Mouse (Mus musculus): ENCODE results near the gene Sgcg. TPM values are rescaled to one million over a fixed set of nuclear protein-coding genes. Genes with fewer than 3 reads are reported as not detected.
A peak's percentile ranks its signal among the peaks of the same experiment; 100 is the strongest.

Gene Sgcg
- total RNA-seq (2021), result 100 to 1,000 TPM; 145 to 172 TPM

DNA sequence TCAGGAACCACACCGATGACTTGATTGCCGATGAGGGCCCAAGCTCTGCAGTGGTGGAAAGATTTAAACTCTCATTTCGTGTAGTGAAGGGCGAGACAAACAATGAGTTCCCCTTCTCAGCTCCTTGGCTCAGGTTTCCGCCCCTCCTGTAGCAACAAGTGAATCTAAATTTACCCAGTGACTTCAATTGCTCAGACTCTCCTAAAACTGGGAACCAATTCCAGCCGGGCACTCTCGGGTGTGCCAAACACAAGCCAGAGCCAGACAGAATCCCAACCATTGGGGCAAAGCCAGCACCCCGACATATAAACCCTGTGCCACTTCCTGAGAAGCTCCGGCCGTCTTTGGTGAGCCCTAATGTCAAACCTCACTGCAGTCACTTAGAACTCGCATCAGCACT lies at the start of gene Sgcg:
TSS of gene Sgcg (minus strand) at position 139 of the 400 bp plus-strand sequence.
- peak; percentile 79 for DNase-seq

- no peak for DNase-seq
Observed at GRCm38 (mm10) chr14:61303969-61304609, 45.8 kb upstream of the Sgcg start.

GRCm38 (mm10) chr14:61302428-61302827 lies 44.1 kb upstream of the Sgcg start:
- DNase-seq, result no peak

DNA sequence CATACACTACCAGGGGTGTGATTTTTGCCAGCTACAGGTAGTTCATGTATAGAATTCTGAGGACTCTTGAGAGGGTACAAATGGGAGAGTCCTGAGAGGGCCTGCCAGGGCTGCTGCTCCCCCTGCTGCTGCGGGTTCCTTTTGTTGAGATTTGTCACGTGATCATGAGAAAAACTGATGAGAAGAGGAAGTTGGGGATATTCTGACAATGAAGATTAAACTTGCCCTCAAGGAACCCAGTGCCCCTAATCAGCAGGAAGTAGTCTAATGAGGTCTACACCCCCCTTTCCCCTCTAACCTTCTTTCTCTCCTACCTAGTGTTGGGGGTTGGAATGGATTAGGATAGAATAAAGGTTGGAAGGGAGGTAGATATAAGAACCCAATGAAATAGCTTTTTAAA lies 43.0 kb upstream of the Sgcg start:
- no peak for DNase-seq

DNA sequence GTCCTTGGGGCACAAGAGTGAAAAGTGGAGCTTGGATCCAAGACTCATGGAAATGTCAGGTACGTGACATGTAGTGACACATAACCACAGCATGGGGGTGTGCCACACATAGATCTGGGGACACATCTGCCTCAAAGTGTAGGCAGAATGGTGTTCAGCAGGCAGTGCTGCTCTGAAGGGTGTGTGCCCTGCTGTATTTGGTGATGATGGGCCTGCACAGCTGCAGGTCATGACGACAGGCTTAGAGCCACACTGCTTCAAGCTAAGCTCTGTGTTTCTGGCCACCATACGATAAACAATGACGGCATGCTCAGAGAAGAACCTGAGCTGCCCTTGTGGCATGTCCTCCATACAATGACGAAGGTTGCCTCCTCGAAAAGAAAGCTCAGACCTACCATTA lies 41.5 kb upstream of the Sgcg start:
- DNase-seq, result no peak

DNA sequence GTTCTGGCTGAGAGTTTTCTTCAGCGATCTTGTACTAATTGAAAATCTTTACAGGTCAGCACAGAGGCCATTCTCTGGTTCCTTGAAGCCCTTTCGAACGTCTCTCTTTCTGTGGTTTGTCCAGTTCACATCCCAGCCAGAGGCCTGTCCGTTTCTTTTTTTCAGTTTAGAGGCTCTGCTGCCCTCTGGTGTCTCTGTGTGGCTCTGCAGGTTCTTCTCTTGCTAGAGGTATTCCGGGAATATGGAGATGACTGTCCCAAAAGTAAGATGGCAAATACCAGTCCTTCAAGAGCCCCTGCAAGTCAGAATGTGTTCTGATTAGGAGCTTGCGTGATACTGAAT lies 36.4 kb upstream of the Sgcg start:
- DNase-seq, result peak; percentile 71

DNA sequence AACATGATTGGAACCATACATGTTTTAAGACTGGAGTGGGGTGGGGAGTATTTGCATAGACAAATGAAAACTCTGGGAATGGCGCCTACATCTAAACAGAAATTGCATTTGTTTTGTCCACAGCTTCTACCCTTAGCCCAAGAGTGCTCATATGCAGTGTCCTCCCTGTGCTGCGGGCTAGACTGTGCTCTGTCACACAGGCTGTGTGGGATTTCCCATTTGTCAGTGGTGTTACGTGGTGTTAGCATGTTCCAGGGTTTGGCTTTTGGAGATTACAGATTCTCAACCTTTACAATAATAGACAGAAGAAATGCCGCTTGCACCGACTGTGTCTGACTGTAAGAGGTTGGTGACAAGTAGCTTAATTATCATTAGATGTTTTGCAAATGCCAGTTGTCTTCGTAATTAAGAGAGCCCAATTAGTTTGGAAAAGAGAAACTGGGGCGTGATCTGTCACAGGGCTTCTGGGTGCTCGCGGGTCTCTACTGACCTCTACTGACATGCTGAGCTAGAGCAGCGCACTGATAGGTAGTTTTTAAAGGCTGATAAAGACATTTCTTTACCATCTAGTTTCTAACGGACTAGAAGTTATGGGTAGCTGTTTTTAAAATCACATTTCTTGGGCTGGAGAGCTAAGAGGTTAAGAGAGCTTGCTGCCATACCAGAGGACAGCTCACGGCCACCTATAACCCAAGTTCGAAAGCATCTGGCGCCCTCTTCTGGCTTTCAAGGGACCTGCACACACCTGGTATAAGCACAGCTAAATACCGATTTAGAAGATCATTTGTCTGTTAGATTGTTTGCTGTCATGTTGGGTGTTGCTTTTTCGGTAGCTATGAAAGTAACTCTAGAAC lies 35.8 kb upstream of the Sgcg start:
- peak; percentile 77 for DNase-seq

DNA sequence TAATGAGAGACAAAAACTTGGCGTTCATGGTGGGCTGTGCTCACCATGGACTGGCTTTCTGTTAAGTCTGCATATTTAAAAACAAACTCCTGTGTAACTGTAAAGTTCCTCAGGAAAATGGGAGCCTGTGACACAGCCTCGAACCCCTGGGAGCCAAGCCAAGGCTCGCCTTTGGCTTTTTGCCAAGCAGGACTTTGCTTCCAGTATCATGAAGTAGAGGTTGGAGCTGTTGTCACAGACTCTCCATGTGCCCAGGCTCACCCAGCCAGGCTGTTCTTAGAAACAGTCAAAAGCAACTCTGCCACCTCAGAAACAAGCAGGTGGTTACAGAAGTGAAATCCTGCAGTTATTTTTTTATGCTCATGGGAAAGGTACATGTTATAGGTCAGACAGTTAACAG lies 32.4 kb upstream of the Sgcg start:
- DNase-seq, result peak; percentile 46

DNA sequence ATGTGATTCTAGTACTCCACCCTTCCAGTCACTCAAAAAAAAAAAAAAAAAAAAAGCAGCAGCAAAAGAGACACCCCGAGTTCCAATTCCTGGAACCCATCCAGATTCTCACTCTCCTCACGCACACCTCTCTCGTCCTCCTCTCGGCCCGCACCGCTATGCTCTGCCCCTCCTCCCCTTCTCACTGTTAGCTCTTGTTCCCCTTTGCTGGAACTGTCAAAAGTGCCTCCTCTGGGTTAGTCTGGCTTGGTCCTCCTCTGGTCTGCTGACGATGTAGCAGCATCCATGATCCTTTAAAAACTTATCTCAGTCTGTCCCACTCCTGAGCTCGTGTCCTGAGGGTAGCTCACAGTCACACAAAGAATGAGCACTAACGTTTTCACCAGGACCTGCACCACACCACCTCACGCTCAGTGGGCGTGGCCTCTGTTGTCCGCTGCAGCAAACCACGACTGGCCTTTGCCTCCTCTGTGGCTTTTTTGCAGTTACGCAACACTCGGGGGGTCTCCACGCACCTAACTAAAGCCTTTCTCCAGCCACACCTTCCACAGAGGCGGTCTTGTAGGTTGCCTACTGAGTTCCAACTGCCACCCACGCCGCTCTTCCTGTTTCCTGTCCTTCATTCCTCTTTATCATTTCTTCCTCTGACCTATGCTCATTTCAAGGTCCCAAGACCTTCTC lies 30.5 kb upstream of the Sgcg start:
- DNase-seq, result no peak

GRCm38 (mm10) chr14:61278676-61279300 lies 20.5 kb upstream of the Sgcg start:
- no peak for DNase-seq

- peak; percentile 75 for DNase-seq
Observed at GRCm38 (mm10) chr14:61277285-61277684, 19.0 kb upstream of the Sgcg start.

GRCm38 (mm10) chr14:61274414-61275198 lies 16.3 kb upstream of the Sgcg start:
- no peak for DNase-seq

DNA sequence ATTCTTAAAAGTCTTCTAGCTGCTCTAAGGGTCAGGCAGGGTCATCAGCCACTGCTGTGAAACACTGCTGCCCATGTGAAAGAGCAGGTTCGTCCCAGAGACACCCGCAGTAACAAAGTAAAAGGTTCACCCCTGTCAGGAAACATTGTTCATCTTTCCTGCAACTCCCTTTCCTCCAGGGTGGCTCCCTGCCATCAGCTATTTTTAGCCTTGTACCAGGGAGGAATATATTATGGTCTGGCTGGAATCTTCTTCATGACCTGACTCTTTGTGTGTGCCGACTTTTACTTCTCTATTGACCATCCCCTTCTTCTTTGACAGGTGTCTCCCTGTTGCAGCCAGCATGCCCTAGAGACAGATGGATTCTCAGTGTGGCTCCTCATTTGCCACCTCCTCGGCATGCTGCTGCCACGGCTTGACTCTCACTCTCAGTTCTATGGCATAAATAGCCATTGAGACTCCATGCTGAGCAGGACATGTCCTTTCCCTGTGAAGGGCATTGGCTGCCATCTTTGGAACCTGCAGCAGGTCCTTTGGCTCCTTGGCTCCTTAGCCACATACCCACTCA lies 9.7 kb upstream of the Sgcg start:
- peak; percentile 70 for DNase-seq

DNA sequence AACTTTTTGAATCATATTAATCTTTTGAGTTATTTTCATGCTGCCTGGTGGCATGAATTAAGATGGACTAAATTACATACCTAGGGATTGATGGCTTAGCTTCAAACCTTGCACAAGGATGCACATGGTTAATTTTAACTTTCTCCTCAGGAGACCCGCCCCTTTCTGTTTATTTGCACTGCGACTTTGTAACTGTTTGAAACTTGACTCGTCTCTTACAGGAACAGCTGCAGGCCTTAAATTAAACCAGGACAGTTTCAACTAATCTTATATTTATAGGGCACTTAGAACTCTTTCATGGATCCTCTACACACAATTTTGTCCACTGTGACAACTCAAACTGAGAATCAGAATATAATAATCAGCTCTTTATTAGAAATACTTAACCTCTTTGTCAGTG lies 794 bp upstream of the Sgcg start:
- no peak for DNase-seq

- peak; percentile 53 for DNase-seq
Observed at GRCm38 (mm10) chr14:61252596-61253388, 5.5 kb downstream of the Sgcg start.

DNA sequence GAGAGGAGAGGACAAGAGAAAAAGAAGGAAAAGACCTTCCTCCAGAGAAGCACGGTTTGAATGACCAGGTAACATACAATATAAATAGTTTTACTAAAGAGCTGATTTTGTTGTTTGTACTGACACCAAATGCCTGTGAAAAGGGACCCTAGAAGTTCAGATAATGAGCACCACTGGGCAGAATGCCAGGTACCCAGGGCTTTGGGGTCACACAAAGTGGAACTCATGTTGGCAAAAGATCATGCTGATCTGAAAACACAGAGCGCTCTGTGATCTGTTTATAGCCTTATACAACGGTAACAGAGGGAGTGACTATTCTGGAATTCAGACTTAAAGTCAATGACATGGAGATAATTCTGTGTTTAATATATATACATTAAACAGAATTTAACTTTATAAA lies 11.8 kb downstream of the Sgcg start:
- peak; percentile 74 for DNase-seq

GRCm38 (mm10) chr14:61242611-61243010 lies 15.7 kb downstream of the Sgcg start:
- DNase-seq, result peak; percentile 48

- no peak for DNase-seq
Observed at GRCm38 (mm10) chr14:61238751-61239150, 19.5 kb downstream of the Sgcg start.

GRCm38 (mm10) chr14:61237101-61237654 lies 21.1 kb downstream of the Sgcg start:
- DNase-seq, result no peak

GRCm38 (mm10) chr14:61235846-61236474 lies 22.3 kb downstream of the Sgcg start:
- DNase-seq, result peak; percentile 62
